Mouse (Mus musculus): ENCODE data around the gene Cdcp1.

DNA sequence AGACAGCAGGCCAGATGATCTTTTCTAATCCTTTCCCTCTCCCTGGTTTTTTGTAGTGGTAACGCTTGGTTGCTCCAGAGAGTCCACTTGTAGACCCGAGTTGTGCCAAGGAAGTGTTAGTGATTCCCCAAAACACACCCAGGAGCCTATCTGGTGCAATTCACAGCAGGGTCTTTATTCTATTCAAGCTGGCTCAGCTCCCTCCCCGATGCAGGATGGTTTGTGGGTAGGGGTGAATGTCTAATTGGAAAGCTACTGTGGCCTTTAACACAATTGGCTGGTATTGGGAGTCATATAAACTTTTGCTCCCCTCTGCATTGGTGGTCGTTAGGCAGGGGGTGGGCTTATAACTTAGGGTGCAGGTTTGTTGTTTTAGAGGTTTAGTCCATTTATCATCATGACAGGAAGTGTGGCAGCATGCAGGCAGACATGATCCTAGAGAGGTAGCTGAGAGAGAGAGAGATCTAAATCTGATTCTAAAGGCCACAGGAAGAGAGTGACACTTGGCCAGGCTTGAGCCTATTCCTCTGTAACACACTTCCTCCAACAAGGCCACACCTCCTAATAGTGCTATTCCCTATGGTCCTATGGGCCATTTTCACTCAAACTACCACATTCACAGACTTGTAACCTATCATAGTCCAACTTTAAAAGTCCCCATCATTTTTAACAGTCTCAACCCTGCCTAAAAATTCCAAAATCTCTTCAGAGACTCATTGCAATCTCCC, 75.8 kb downstream of the Cdcp1 start:
- TF ChIP-seq CTCF (IDR thresholded peaks at IDR 0.05; ENCODE audit: extremely low read depth, insufficient read depth, low read length) (no peak), POLR2A (IDR thresholded peaks at IDR 0.05; ENCODE audit: extremely low read depth, insufficient read depth, low read length) (no peak)
